Mouse (Mus musculus) right cerebral cortex, postnatal 36 days (tissue): ENCODE data around the gene St6gal1.

Source experiments
- DNase-seq, 2 experiments: peaks; one replicate each; pipeline ENCODE4 v3.0.0; 2022; ENCODE audit warnings: low spot score in 2 of 2, mixed read lengths in 1 of 2

St6gal1 gene

GRCm38 (mm10) chr16:23250556-23251444 is 26.3 kb downstream of the St6gal1 start:
- DNase-seq: no peak

- DNase-seq: no peak
Observed at GRCm38 (mm10) chr16:23251445-23251773, 26.9 kb downstream of the St6gal1 start.

- no peak for DNase-seq
Observed at GRCm38 (mm10) chr16:23253620-23254019, 29.1 kb downstream of the St6gal1 start.

- DNase-seq: no peak
Observed at GRCm38 (mm10) chr16:23254062-23254461, 29.5 kb downstream of the St6gal1 start.

GRCm38 (mm10) chr16:23256638-23257037 is 32.1 kb downstream of the St6gal1 start:
- no peak for DNase-seq

GRCm38 (mm10) chr16:23258429-23258822 is 33.9 kb downstream of the St6gal1 start:
- no peak for DNase-seq

- DNase-seq: no peak
Observed at GRCm38 (mm10) chr16:23258823-23259457, 34.4 kb downstream of the St6gal1 start.

GRCm38 (mm10) chr16:23259580-23259979 is 35.0 kb downstream of the St6gal1 start:
- no peak for DNase-seq

GRCm38 (mm10) chr16:23262131-23262768 is 37.7 kb downstream of the St6gal1 start:
- DNase-seq: no peak

- DNase-seq: no peak
Observed at GRCm38 (mm10) chr16:23262846-23263245, 38.3 kb downstream of the St6gal1 start.

- no peak for DNase-seq
Observed at GRCm38 (mm10) chr16:23264999-23265398, 40.5 kb downstream of the St6gal1 start.

- no peak for DNase-seq
Observed at GRCm38 (mm10) chr16:23265481-23265880, 40.9 kb downstream of the St6gal1 start.

GRCm38 (mm10) chr16:23266293-23266692 is 41.8 kb downstream of the St6gal1 start:
- DNase-seq: no peak

- no peak for DNase-seq
Observed at GRCm38 (mm10) chr16:23266896-23267295, 42.4 kb downstream of the St6gal1 start.

GRCm38 (mm10) chr16:23268231-23268630 is 43.7 kb downstream of the St6gal1 start:
- no peak for DNase-seq

- no peak for DNase-seq
Observed at GRCm38 (mm10) chr16:23269056-23269983, 44.8 kb downstream of the St6gal1 start.

- no peak for DNase-seq
Observed at GRCm38 (mm10) chr16:23269984-23270912, 45.7 kb downstream of the St6gal1 start.

- DNase-seq: no peak
Observed at GRCm38 (mm10) chr16:23270913-23271253, 46.3 kb downstream of the St6gal1 start.

- DNase-seq: no peak
Observed at GRCm38 (mm10) chr16:23271746-23272520, 47.4 kb downstream of the St6gal1 start.
